Mouse (Mus musculus): ENCODE results near the gene Lactb. TPM values are rescaled to one million over a fixed set of nuclear protein-coding genes. Genes with fewer than 3 reads are reported as not detected.

Lactb gene
- total RNA-seq, 2 experiments from 2014 or later = 17.1 to 18.1 TPM

Other genes with a start within 250 kb of the Lactb start
- 10 to 100 TPM; 22.9 to 23.4 TPM for gene Aph1b, start 180.0 kb downstream of the Lactb start, total RNA-seq (2021)
- gene Gm10647, start 178.4 kb downstream of the Lactb start, total RNA-seq (2021) = under 1 TPM; 0.42 to 0.46 TPM
- gene Aph1c, start 140.8 kb downstream of the Lactb start, total RNA-seq (2021) = 1 to 10 TPM; 6.2 to 7.9 TPM
- 10 to 100 TPM; 34.6 to 38.7 TPM for gene Rab8b, start 55.8 kb downstream of the Lactb start, total RNA-seq (2021)
- gene Rps27l, start 29.4 kb downstream of the Lactb start, total RNA-seq (2021) = 10 to 100 TPM; 34.6 to 37.2 TPM
- 100 to 1,000 TPM; 234 to 249 TPM for gene Tpm1, start 73.9 kb upstream of the Lactb start, total RNA-seq (2021)